Comparison of ENCODE assay signal across 7 mouse cellular contexts in the genomic region with DNA sequence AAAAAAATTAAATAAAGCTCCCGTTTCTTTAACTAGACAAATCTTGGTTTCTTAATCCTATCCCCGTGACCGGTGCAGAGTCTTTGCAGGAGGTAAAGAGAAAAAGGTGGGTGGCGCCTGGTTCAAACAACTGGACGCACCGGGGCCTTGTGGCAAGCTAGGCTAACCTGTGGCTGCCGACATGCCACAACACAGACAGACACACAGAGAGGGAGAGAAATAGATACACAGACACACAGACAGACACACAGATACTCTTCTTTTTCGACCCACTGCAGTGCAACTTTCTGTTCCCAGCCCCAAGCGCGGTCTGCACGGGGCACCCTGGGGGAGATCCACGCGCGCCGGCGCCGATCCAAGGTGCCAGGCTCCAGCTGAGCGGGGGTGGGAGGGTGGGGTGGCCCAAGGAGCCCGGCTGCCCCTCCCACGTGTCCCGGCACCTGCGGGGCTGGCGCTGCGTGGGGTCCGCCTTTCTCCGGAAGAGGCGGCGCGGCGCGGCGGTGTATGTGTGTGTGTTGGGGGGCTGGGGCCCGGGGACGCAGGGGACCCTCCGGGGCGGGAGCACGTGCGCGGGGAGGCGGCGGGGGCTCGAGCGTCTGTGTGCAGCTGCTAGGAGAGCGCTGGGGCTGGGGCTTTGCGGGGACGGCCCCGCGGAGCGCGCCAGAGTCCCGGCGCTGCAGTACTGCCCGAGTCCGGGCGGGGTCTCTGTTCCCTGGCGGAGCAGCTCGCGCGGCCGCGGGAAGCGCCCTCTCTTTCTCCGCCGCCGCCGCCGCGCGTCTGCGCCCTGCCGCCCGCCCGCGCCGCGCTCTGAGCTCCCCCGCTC. TPM values are rescaled to one million over a fixed set of nuclear protein-coding genes. Genes with fewer than 3 reads are reported as not detected.
A peak's percentile ranks its signal among the peaks of the same experiment; 100 is the strongest.
DNase-seq lines count a peak whose midpoint lies in the region; ATAC-seq lines count a peak whose summit lies in the region.

TSS of gene Ccdc6 (plus strand) at position 756 of the 823 bp plus-strand sequence.

- no peaks in the 10 kb centered on the region for H3K9me3 ChIP-seq in embryonic facial prominence, embryonic 10.5 days
- no peaks in the 10 kb centered on the region for H3K9me3 ChIP-seq in limb, embryonic 12.5 days
- no peaks in the 10 kb centered on the region for H3K9me3 ChIP-seq in midbrain, embryonic 14.5 days (ENCODE audit: control insufficient read depth, low read length)

- 3% methylated on average over 73 of the region's 77 CpGs for WGBS in embryonic facial prominence, embryonic 10.5 days
- under 1% methylated on average over 45 of the region's 77 CpGs for WGBS in limb, embryonic 12.5 days
- under 1% methylated on average over 37 of the region's 77 CpGs for WGBS in midbrain, embryonic 14.5 days

- peak within 1 kb of the TSS; percentile 100 for H3K4me3 ChIP-seq in embryonic facial prominence, embryonic 10.5 days
- peak within 1 kb of the TSS; percentile 97 for H3K4me3 ChIP-seq in limb, embryonic 12.5 days (replicated peaks)
- H3K4me3 ChIP-seq in midbrain, embryonic 14.5 days (replicated peaks; ENCODE audit: low read depth, low read length): peak within 1 kb of the TSS; percentile 91

- ATAC-seq in granulocyte monocyte progenitor cell, adult 5-6 weeks (replicated peaks; ENCODE audit: poor library complexity, severe bottlenecking): peak; percentile 67
- ATAC-seq in limb, embryonic 12.5 days (ENCODE audit: insufficient number of reproducible peaks, insufficient read depth, low FRiP score, low TSS enrichment, low read depth): peak; percentile 58; the same call in 1 of the 2 replicates
- peak; percentile 88 for ATAC-seq in midbrain, embryonic 14.5 days (ENCODE audit: low FRiP score, low TSS enrichment)

- peak within 1 kb of the TSS; percentile 85 for H3K4me2 ChIP-seq in limb, embryonic 12.5 days
- peak within 1 kb of the TSS; percentile 85 for H3K4me2 ChIP-seq in midbrain, embryonic 14.5 days (ENCODE audit: low read length)

- peaks cover 54% of the 10 kb centered on the region for H3K4me1 ChIP-seq in embryonic facial prominence, embryonic 10.5 days
- peaks cover 30% of the 10 kb centered on the region for H3K4me1 ChIP-seq in limb, embryonic 12.5 days (replicated peaks)
- peaks cover 30% of the 10 kb centered on the region for H3K4me1 ChIP-seq in midbrain, embryonic 14.5 days (ENCODE audit: control insufficient read depth, insufficient read depth, low read length)

- H3K36me3 ChIP-seq in embryonic facial prominence, embryonic 10.5 days (replicated peaks): peaks cover 10% of the 10 kb centered on the region
- peaks cover 11% of the 10 kb centered on the region for H3K36me3 ChIP-seq in limb, embryonic 12.5 days
- H3K36me3 ChIP-seq in midbrain, embryonic 14.5 days (ENCODE audit: control insufficient read depth, insufficient read depth, low read length): no peaks in the 10 kb centered on the region

- peak within 1 kb of the TSS; percentile 92 for H3K9ac ChIP-seq in limb, embryonic 12.5 days (replicated peaks)
- H3K9ac ChIP-seq in midbrain, embryonic 14.5 days (replicated peaks; ENCODE audit: low read length): peak within 1 kb of the TSS; percentile 92

- H3K27me3 ChIP-seq in embryonic facial prominence, embryonic 10.5 days (replicated peaks; ENCODE audit: low read depth, poor library complexity, severe bottlenecking): no peaks in the 10 kb centered on the region
- no peaks in the 10 kb centered on the region for H3K27me3 ChIP-seq in limb, embryonic 12.5 days
- no peaks in the 10 kb centered on the region for H3K27me3 ChIP-seq in midbrain, embryonic 14.5 days (ENCODE audit: control insufficient read depth, insufficient read depth, low read length)

- DNase-seq in adrenal gland, postnatal 14 days: peak; percentile 94
- peak; percentile 88 for DNase-seq in embryonic facial prominence, embryonic 10.5 days (ENCODE audit: low spot score)
- peak; percentile 81 for DNase-seq in kidney, adult 11 months
- DNase-seq in midbrain, embryonic 14.5 days: peak; percentile 95
- peak; percentile 73 for DNase-seq in spleen, adult 12 weeks (ENCODE audit: low spot score)

- peak within 1 kb of the TSS; percentile 93 for H3K27ac ChIP-seq in embryonic facial prominence, embryonic 10.5 days (replicated peaks)
- H3K27ac ChIP-seq in limb, embryonic 12.5 days: peak within 1 kb of the TSS; percentile 93
- peak within 1 kb of the TSS; percentile 87 for H3K27ac ChIP-seq in midbrain, embryonic 14.5 days (replicated peaks; ENCODE audit: low read depth, low read length)

RNA-seq across cellular contexts. Expression of gene Ccdc6, which starts in this region (rescaled TPM):
- total RNA-seq in adrenal gland, postnatal 14 days (2021): 54.7 and 61.2 TPM in 2 replicates
- polyA plus RNA-seq in embryonic facial prominence, embryonic 10.5 days (2016; fragmentation: Nextera tagmentation; extraction: Ambion mirVana): 19.6 and 19.9 TPM in 2 replicates
- total RNA-seq in granulocyte monocyte progenitor cell, adult 5-6 weeks (2014; fragmentation: Nextera tagmentation): 28.6 and 33.8 TPM in 2 replicates
- total RNA-seq in granulocyte monocyte progenitor cell, adult 5-6 weeks (2017): 17.7 and 18.8 TPM in 2 replicates
- polyA plus RNA-seq in limb, embryonic 12.5 days (2016; fragmentation: Nextera tagmentation; extraction: Ambion mirVana): 14.3 and 15.5 TPM in 2 replicates
- 34.9 and 39.7 TPM in 2 replicates for polyA plus RNA-seq in midbrain, embryonic 14.5 days (2014; fragmentation: Nextera tagmentation; extraction: Ambion mirVana)

Comparison
In these comparisons a context has a peak if more than half of its experiments do, and no peak if none do; other contexts are left out.
1. Peak in every context shown above with its lines: DNase-seq, ATAC-seq, H3K4me3 ChIP-seq and H3K27ac ChIP-seq.